Mouse (Mus musculus): ENCODE measurements around the gene Gas1.

- TF ChIP-seq CTCF (IDR thresholded peaks at IDR 0.05) (no peak), EP300 (IDR thresholded peaks at IDR 0.05) (no peak)
Measured at GRCm38 (mm10) chr13:60177797-60178110, 589 bp upstream of the Gas1 start.
